Mouse (Mus musculus) forebrain, embryonic 12.5 days (tissue): ENCODE results near the gene Btg2. TPM values are rescaled to one million over a fixed set of nuclear protein-coding genes. Genes with fewer than 3 reads are reported as not detected.

Experiments
- ATAC-seq: fragments of 200-750 bp; cut with Nextera tagmentation; 2 replicates; pipeline ENCODE4 v1.8.0; 2017; ENCODE audit warnings: moderate TSS enrichment; ENCODE audit not compliant: low FRiP score
- H3K27ac ChIP-seq: fragments of 300-500 bp; sonication (generic); 2 replicates; pipeline ENCODE4 v1.5.1; 2016; ENCODE audit warnings: mild to moderate bottlenecking
- H3K27me3 ChIP-seq: fragments of 300-500 bp; sonication (generic); 2 replicates; pipeline ENCODE4 v1.6.1; 2016; ENCODE audit warnings: mild to moderate bottlenecking
- H3K36me3 ChIP-seq: fragments of 300-500 bp; sonication (generic); replicated peaks from 2 replicates; pipeline ENCODE4 v1.6.1; 2016; ENCODE audit warnings: mild to moderate bottlenecking
- H3K4me1 ChIP-seq: fragments of 300-500 bp; sonication (generic); 2 replicates; pipeline ENCODE4 v1.6.1; 2016
- H3K4me2 ChIP-seq: fragments of 300-500 bp; sonication (generic); 2 replicates; pipeline ENCODE4 v1.6.1; 2016; ENCODE audit warnings: mild to moderate bottlenecking, moderate library complexity
- H3K4me3 ChIP-seq: fragments of 300-500 bp; sonication (generic); replicated peaks from 2 replicates; pipeline ENCODE4 v1.5.1; 2016; ENCODE audit warnings: mild to moderate bottlenecking
- H3K9ac ChIP-seq: fragments of 300-500 bp; sonication (generic); 2 replicates; pipeline ENCODE4 v1.6.1; 2016; ENCODE audit warnings: mild to moderate bottlenecking
- H3K9me3 ChIP-seq: fragments of 300-500 bp; sonication (generic); 2 replicates; pipeline ENCODE4 v1.6.1; 2016
- WGBS: fragments of 180-500 bp; shearing (Covaris S2); methylation state at CpG from one replicate; pipeline ENCODE4 v1.1.7; 2016; 5-methylcytosine and 5-hydroxymethylcytosine counted together
- polyA plus RNA-seq: library from polyadenylated mRNA; unstranded; fragments of >200 nt; fragmentation: Nextera tagmentation; extraction: Ambion mirVana; gene quantifications from 2 replicates; pipeline ENCODE4 v1.2.1, GENCODE M21; 2016

Btg2 gene
- polyA plus RNA-seq, 1 experiment from 2014 or later: 128 TPM

GRCm38 (mm10) chr1:134106719-134107118 lies 27.8 kb upstream of the Btg2 start:
- H3K36me3 ChIP-seq: no peaks in the 10 kb centered on the region
- H3K27ac ChIP-seq: no peak overlapping the region
- H3K4me3 ChIP-seq: no peak overlapping the region
- ATAC-seq: no peak; the same call in 1 of the 2 replicates
- H3K27me3 ChIP-seq: 0 out of 2 replicates have a peak, but pooled peaks cover 7% of the 10 kb centered on the region
- peaks cover 8% of the 10 kb centered on the region; the same call in 1 of the 2 replicates for H3K4me1 ChIP-seq
- WGBS: 2% methylated on average over 5 of the region's 5 CpGs
- no peak overlapping the region for H3K4me2 ChIP-seq
- no peak overlapping the region for H3K9ac ChIP-seq
- no peaks in the 10 kb centered on the region for H3K9me3 ChIP-seq

GRCm38 (mm10) chr1:134105764-134106430 lies 27.0 kb upstream of the Btg2 start:
- ATAC-seq: no peak
- no peak overlapping the region for H3K9ac ChIP-seq
- no peak overlapping the region for H3K4me2 ChIP-seq
- H3K36me3 ChIP-seq: no peaks in the 10 kb centered on the region
- peaks cover 8% of the 10 kb centered on the region; the same call in 1 of the 2 replicates for H3K4me1 ChIP-seq
- H3K9me3 ChIP-seq: no peaks in the 10 kb centered on the region
- WGBS: 59% methylated on average over 3 of the region's 3 CpGs
- no peak overlapping the region for H3K27ac ChIP-seq
- 0 out of 2 replicates have a peak, but pooled peaks cover 7% of the 10 kb centered on the region for H3K27me3 ChIP-seq
- H3K4me3 ChIP-seq: no peak overlapping the region

GRCm38 (mm10) chr1:134105043-134105763 lies 26.3 kb upstream of the Btg2 start:
- Histone ChIP-seq H3K27ac (no peak overlapping the region), H3K9me3 (no peaks in the 10 kb centered on the region), H3K9ac (no peak overlapping the region; the same call in 1 of the 2 replicates), H3K36me3 (no peaks in the 10 kb centered on the region), H3K4me2 (no peak overlapping the region), H3K27me3 (peaks cover 7% of the 10 kb centered on the region; the same call in 1 of the 2 replicates), H3K4me3 (no peak overlapping the region), H3K4me1 (peaks cover 8% of the 10 kb centered on the region; the same call in 1 of the 2 replicates)
- ATAC-seq: no peak
- 86% methylated on average over 11 of the region's 11 CpGs for WGBS

- H3K27me3 ChIP-seq: peaks cover 7% of the 10 kb centered on the region; the same call in 1 of the 2 replicates
- no peaks in the 10 kb centered on the region for H3K36me3 ChIP-seq
- no peak for ATAC-seq
- H3K4me2 ChIP-seq: no peak overlapping the region
- no peak overlapping the region for H3K4me3 ChIP-seq
- H3K9ac ChIP-seq: no peak overlapping the region
- WGBS: 77% methylated on average over 5 of the region's 5 CpGs
- H3K9me3 ChIP-seq: no peaks in the 10 kb centered on the region
- peaks cover 17% of the 10 kb centered on the region for H3K4me1 ChIP-seq
- H3K27ac ChIP-seq: no peak overlapping the region
These were observed 24.9 kb upstream of the Btg2 start for GRCm38 (mm10) chr1:134103861-134104260.

GRCm38 (mm10) chr1:134101593-134101992 lies 22.7 kb upstream of the Btg2 start:
- no peak overlapping the region for H3K4me2 ChIP-seq
- ATAC-seq: no peak
- H3K4me1 ChIP-seq: peaks cover 38% of the 10 kb centered on the region
- H3K27me3 ChIP-seq: peaks cover 2% of the 10 kb centered on the region; the same call in 1 of the 2 replicates
- H3K9ac ChIP-seq: no peak overlapping the region
- H3K4me3 ChIP-seq: no peak overlapping the region
- H3K9me3 ChIP-seq: no peaks in the 10 kb centered on the region
- 79% methylated on average over 3 of the region's 3 CpGs for WGBS
- H3K36me3 ChIP-seq: no peaks in the 10 kb centered on the region
- H3K27ac ChIP-seq: no peak overlapping the region

GRCm38 (mm10) chr1:134100928-134101327 lies 22.0 kb upstream of the Btg2 start:
- H3K9me3 ChIP-seq: no peaks in the 10 kb centered on the region
- no peak overlapping the region for H3K4me2 ChIP-seq
- H3K27ac ChIP-seq: no peak overlapping the region
- H3K27me3 ChIP-seq: no peaks in the 10 kb centered on the region; the same call in 1 of the 2 replicates
- ATAC-seq: no peak
- 83% methylated on average over 4 of the region's 4 CpGs for WGBS
- H3K36me3 ChIP-seq: no peaks in the 10 kb centered on the region
- no peak overlapping the region for H3K4me3 ChIP-seq
- peaks cover 38% of the 10 kb centered on the region for H3K4me1 ChIP-seq
- H3K9ac ChIP-seq: no peak overlapping the region

GRCm38 (mm10) chr1:134100401-134100800 lies 21.5 kb upstream of the Btg2 start:
- Histone ChIP-seq H3K4me2 (no peak overlapping the region), H3K27ac (no peak overlapping the region), H3K4me3 (no peak overlapping the region), H3K4me1 (peaks cover 44% of the 10 kb centered on the region), H3K9me3 (no peaks in the 10 kb centered on the region), H3K36me3 (no peaks in the 10 kb centered on the region), H3K27me3 (no peaks in the 10 kb centered on the region; the same call in 1 of the 2 replicates), H3K9ac (no peak overlapping the region)
- WGBS: 83% methylated on average over 5 of the region's 5 CpGs
- no peak for ATAC-seq

GRCm38 (mm10) chr1:134099516-134100235 lies 20.8 kb upstream of the Btg2 start:
- Histone ChIP-seq H3K4me1 (peaks cover 51% of the 10 kb centered on the region), H3K36me3 (no peaks in the 10 kb centered on the region), H3K27ac (peak overlapping the region; percentile 94), H3K27me3 (no peaks in the 10 kb centered on the region; the same call in 1 of the 2 replicates), H3K9ac (peak overlapping the region; percentile 47; the same call in 1 of the 2 replicates), H3K4me3 (peak overlapping the region; percentile 38), H3K9me3 (no peaks in the 10 kb centered on the region), H3K4me2 (peak overlapping the region; percentile 70)
- 29% methylated on average over 12 of the region's 12 CpGs for WGBS
- no peak for ATAC-seq

- peak; percentile 67 for ATAC-seq
- Histone ChIP-seq H3K9ac (peak overlapping the region; percentile 47; the same call in 1 of the 2 replicates), H3K4me1 (peaks cover 58% of the 10 kb centered on the region), H3K9me3 (no peaks in the 10 kb centered on the region), H3K27ac (peak overlapping the region; percentile 94), H3K36me3 (no peaks in the 10 kb centered on the region), H3K27me3 (peaks cover under 1% of the 10 kb centered on the region; the same call in 1 of the 2 replicates), H3K4me3 (peak overlapping the region; percentile 38), H3K4me2 (peak overlapping the region; percentile 70)
- 10% methylated on average over 17 of the region's 17 CpGs for WGBS
These were observed 20.0 kb upstream of the Btg2 start for GRCm38 (mm10) chr1:134098726-134099515.

- 77% methylated on average over 13 of the region's 13 CpGs for WGBS
- H3K9me3 ChIP-seq: no peaks in the 10 kb centered on the region
- no peak overlapping the region for H3K9ac ChIP-seq
- ATAC-seq: no peak
- peak overlapping the region; percentile 70; the same call in 1 of the 2 replicates for H3K4me2 ChIP-seq
- H3K27ac ChIP-seq: peak overlapping the region; percentile 94
- peaks cover 66% of the 10 kb centered on the region for H3K4me1 ChIP-seq
- H3K27me3 ChIP-seq: peaks cover 6% of the 10 kb centered on the region; the same call in 1 of the 2 replicates
- H3K36me3 ChIP-seq: no peaks in the 10 kb centered on the region
- no peak overlapping the region for H3K4me3 ChIP-seq
These were observed 19.2 kb upstream of the Btg2 start for GRCm38 (mm10) chr1:134097956-134098725.
